Mouse (Mus musculus) embryonic facial prominence, embryonic 11.5 days (tissue): Measurements from ENCODE around the gene Lgals7. TPM values are rescaled to one million over a fixed set of nuclear protein-coding genes. Genes with fewer than 3 reads are reported as not detected.

Source experiments
- ATAC-seq: fragments of 200-750 bp; cut with Nextera tagmentation; replicated peaks from 2 replicates; pipeline ENCODE4 v1.8.0; 2017; ENCODE audit warnings: low read depth; ENCODE audit not compliant: insufficient number of reproducible peaks, low FRiP score, low TSS enrichment
- DNase-seq: peaks from one replicate; pipeline ENCODE4 v3.0.0-alpha.2; 2015; ENCODE audit warnings: low spot score
- H3K27ac ChIP-seq: fragments of 300-500 bp; sonication (generic); replicated peaks from 2 replicates; pipeline ENCODE4 v1.5.1; 2014; ENCODE audit warnings: mild to moderate bottlenecking, low read depth, low read length, control low read depth
- H3K27me3 ChIP-seq: fragments of 300-500 bp; sonication (generic); 2 replicates; pipeline ENCODE4 v1.6.1; 2014; ENCODE audit warnings: mild to moderate bottlenecking, low read length, moderate library complexity, mixed read lengths; ENCODE audit not compliant: control insufficient read depth, insufficient read depth
- H3K36me3 ChIP-seq: fragments of 300-500 bp; sonication (generic); replicated peaks from 2 replicates; pipeline ENCODE4 v1.6.1; 2014; ENCODE audit warnings: low read depth, mild to moderate bottlenecking, low read length, moderate library complexity, mixed read lengths; ENCODE audit not compliant: control insufficient read depth, insufficient read depth
- H3K4me1 ChIP-seq: fragments of 300-500 bp; sonication (generic); 2 replicates; pipeline ENCODE4 v1.6.1; 2014; ENCODE audit warnings: low read length, mixed read lengths; ENCODE audit not compliant: control insufficient read depth, insufficient read depth
- H3K4me2 ChIP-seq: fragments of 300-500 bp; sonication (generic); 2 replicates; pipeline ENCODE4 v1.6.1; 2014; ENCODE audit warnings: low read depth, mild to moderate bottlenecking, control low read depth, low read length, moderate library complexity
- H3K4me3 ChIP-seq: fragments of 300-500 bp; sonication (generic); 2 replicates; pipeline ENCODE4 v1.5.1; 2014; ENCODE audit warnings: low read depth, low read length, control low read depth
- H3K9ac ChIP-seq: fragments of 300-500 bp; sonication (generic); replicated peaks from 2 replicates; pipeline ENCODE4 v1.6.1; 2014; ENCODE audit warnings: mild to moderate bottlenecking, control low read depth, low read length
- H3K9me3 ChIP-seq: fragments of 300-500 bp; sonication (generic); replicated peaks from 2 replicates; pipeline ENCODE4 v1.6.1; 2016; ENCODE audit warnings: mild to moderate bottlenecking, low read length, inconsistent platforms, mixed read lengths; ENCODE audit not compliant: control insufficient read depth
- WGBS: fragments of 180-500 bp; shearing (Covaris S2); extraction: QIAGEN DNeasy Blood & Tissue Kit; methylation state at CpG from one replicate; pipeline ENCODE4 v1.1.7; 2014; 5-methylcytosine and 5-hydroxymethylcytosine counted together
- polyA plus RNA-seq: library from polyadenylated mRNA; unstranded; fragments of >200 nt; fragmentation: Nextera tagmentation; extraction: Ambion mirVana; gene quantifications from 2 replicates; pipeline ENCODE4 v1.2.1, GENCODE M21; 2014

Lgals7 gene
- polyA plus RNA-seq, 1 experiment from 2014 or later = 0.98 TPM

DNA sequence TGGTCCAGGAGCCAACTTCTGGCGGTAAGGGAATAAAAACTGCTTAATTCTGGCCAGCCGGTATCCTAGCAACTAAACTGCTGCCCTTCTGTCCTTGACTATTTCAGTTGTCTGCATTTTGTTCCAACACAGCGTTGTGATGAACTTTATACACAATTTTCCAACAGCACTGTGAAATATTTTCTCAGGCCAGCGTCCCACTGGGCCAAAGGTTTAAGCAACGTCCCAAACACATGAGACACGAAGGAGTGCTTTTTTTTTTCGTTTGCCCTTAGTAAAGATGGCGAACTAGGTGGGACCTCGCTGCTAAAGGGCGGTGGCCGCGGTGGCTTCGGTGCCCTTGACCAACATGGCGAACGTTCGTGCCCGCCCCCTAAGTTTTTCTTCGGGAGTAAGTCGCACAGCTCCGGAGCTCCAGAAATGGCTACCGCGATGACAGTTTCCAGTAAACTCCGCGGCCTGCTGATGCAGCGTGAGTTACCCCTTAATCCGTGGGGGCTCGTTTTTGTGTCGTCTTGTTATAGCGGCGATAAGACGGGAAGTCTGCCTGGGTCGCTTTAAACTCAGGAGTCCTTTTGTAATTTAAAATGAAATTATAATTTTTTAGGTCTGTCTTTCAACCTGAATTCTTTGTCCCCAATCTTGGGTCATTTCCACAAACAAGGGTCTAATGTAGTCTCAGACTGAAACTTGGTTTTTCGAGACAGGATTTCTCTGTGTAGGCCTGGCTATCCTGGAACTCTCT, 38.5 kb upstream of the Lgals7 start, which contains the start of gene Ech1:
Gene Ech1 (plus strand): TSS at position 277 of the 745 bp plus-strand sequence.
- H3K27ac ChIP-seq = peak within 1 kb of the TSS; percentile 52
- DNase-seq (peak; percentile 96), ATAC-seq (peak; percentile 42; the same call in 1 of the 2 replicates)
- H3K36me3 ChIP-seq = peaks cover 17% of the 10 kb centered on the region
- peak within 1 kb of the TSS; percentile 33 for H3K4me3 ChIP-seq
- 2% methylated on average over 33 of the region's 33 CpGs for WGBS
- H3K27me3 ChIP-seq = no peaks in the 10 kb centered on the region
- H3K9ac ChIP-seq = peak within 1 kb of the TSS; percentile 64
- peak within 1 kb of the TSS; percentile 40 for H3K4me2 ChIP-seq
- no peaks in the 10 kb centered on the region for H3K4me1 ChIP-seq
- no peaks in the 10 kb centered on the region for H3K9me3 ChIP-seq

DNA sequence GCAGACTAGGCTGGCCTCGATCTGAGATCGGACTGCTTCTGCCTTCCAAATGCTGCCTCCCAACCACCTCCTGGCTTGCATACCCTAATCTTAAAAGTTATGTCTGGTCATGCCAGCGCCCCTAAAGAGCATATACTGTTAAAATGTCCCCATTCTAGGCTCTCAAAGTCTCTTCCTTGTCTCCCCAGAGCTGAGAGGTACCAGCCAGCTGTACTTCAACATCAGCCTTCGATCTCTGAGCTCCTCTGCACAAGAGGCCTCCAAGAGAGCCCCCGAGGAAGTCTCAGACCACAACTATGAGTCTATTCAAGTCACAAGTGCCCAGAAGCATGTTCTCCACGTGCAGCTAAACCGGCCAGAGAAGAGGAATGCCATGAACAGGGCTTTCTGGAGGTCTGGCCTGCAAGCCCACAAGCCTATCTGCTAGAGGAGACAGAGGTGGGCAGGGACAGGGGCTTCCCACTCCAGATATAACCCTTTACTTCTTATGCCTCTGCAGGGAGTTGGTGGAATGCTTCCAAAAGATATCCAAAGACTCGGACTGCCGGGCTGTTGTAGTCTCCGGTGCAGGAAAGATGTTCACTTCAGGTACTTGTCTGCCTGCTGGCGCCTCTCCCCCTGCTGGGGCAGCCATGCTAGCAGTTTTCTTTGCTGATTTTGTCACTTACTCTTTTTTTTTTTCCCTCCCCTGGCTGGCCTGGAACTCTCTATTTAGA, 37.8 kb upstream of the Lgals7 start:
- DNase-seq = no peak
- H3K36me3 ChIP-seq = peaks cover 16% of the 10 kb centered on the region
- H3K4me1 ChIP-seq = no peaks in the 10 kb centered on the region
- 71% methylated on average over 11 of the region's 11 CpGs for WGBS
- ATAC-seq = no peak
- no peaks in the 10 kb centered on the region for H3K27me3 ChIP-seq
- peak overlapping the region; percentile 33 for H3K4me3 ChIP-seq
- peak overlapping the region; percentile 40 for H3K4me2 ChIP-seq
- H3K27ac ChIP-seq = no peak overlapping the region
- H3K9ac ChIP-seq = peak overlapping the region; percentile 64
- no peaks in the 10 kb centered on the region for H3K9me3 ChIP-seq

DNA sequence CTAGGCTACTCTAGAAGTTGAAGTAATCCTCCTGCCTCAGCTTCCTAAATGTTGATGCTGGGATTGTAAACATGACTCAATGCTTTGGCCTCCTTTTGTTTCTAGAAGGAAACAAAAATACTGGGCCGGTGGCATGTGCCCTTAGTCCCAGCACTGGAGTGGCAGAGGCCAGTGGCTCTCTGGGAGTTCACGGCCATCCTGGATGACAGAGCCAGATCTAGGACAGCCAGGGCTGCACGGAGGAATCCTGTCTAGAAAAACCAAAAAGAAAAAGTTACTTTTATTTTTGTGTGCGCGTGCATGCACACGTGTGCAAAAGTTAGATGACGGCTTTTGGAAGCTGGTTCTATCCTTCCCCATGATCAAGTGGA, 37.3 kb upstream of the Lgals7 start:
- 90% methylated on average over 7 of the region's 7 CpGs for WGBS
- Histone ChIP-seq H3K27me3 (no peaks in the 10 kb centered on the region), H3K4me1 (no peaks in the 10 kb centered on the region), H3K4me2 (no peak overlapping the region), H3K9me3 (no peaks in the 10 kb centered on the region), H3K36me3 (peaks cover 11% of the 10 kb centered on the region), H3K9ac (no peak overlapping the region), H3K4me3 (no peak overlapping the region), H3K27ac (no peak overlapping the region)
- DNase-seq (no peak), ATAC-seq (no peak)

DNA sequence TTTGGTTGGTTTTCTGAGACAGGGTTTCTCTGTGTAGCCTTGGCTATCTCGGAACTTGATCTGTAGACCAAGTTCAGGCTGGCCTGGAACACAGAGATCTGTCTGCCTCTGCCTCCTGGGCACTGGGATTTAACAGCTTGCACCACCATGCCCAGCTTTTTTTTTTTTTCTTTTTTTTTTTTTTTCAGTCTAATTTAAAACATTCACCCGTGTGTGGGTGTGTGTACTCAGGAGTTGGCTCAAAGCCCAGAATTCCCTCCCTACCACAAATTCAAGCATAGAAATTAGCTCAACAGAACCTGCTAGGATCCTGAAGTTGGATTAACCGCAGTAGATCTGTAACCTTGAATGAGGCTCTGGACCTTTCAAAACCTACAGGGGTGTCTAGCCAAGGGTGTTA, 36.3 kb upstream of the Lgals7 start:
- DNase-seq = no peak
- Histone ChIP-seq H3K27ac (no peak overlapping the region), H3K4me3 (no peak overlapping the region), H3K9ac (no peak overlapping the region), H3K9me3 (no peaks in the 10 kb centered on the region), H3K36me3 (peaks cover 3% of the 10 kb centered on the region), H3K4me2 (no peak overlapping the region), H3K27me3 (no peaks in the 10 kb centered on the region), H3K4me1 (no peaks in the 10 kb centered on the region)
- ATAC-seq = no peak
- WGBS = 69% methylated on average over 3 of the region's 3 CpGs

DNA sequence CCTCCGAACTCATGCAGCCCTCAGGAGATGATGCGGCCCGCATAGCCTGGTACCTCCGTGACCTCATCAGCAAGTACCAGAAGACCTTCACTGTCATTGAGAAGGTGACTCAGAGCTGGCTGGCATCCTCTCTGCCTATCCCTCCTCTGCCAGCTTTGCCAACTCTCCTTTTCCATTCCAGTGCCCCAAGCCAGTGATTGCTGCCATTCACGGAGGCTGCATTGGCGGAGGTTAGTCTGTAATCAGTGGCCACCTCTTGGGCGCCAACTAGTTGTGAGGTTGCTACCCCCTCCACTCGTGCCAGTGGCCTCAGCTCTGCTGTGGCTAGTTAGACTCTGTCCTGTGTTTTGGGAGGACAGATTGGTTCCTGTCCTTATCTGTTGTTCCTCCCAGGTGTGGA, 33.8 kb upstream of the Lgals7 start:
- Histone ChIP-seq H3K36me3 (no peaks in the 10 kb centered on the region), H3K4me3 (no peak overlapping the region), H3K27me3 (no peaks in the 10 kb centered on the region), H3K9me3 (no peaks in the 10 kb centered on the region), H3K27ac (no peak overlapping the region), H3K9ac (no peak overlapping the region), H3K4me1 (no peaks in the 10 kb centered on the region), H3K4me2 (no peak overlapping the region)
- no peak for DNase-seq
- 92% methylated on average over 8 of the region's 8 CpGs for WGBS
- no peak for ATAC-seq

DNA sequence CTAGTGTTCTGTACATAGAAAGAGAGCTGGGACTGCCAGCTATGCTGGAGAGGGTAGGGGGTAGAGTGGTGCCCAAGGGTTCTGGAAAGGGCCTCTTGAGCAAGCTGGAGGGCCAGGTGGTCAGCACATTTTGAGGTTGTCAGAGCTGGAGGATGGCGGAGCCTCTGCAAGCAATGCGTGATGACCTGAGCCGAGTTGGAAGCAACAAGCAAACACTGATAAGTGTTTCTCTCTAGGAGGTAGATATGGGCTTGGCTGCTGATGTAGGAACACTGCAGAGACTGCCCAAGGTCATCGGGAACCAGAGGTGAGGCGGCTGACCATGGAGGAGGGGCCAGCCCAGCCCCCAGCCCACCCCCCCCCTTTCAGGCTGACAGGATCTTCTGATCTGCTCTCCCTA, 32.7 kb upstream of the Lgals7 start:
- no peak overlapping the region for H3K27ac ChIP-seq
- 93% methylated on average over 5 of the region's 5 CpGs for WGBS
- no peaks in the 10 kb centered on the region for H3K36me3 ChIP-seq
- DNase-seq = no peak
- H3K4me2 ChIP-seq = no peak overlapping the region
- no peak overlapping the region for H3K9ac ChIP-seq
- H3K4me3 ChIP-seq = no peak overlapping the region
- H3K4me1 ChIP-seq = no peaks in the 10 kb centered on the region
- no peaks in the 10 kb centered on the region for H3K27me3 ChIP-seq
- no peak for ATAC-seq
- no peaks in the 10 kb centered on the region for H3K9me3 ChIP-seq

DNA sequence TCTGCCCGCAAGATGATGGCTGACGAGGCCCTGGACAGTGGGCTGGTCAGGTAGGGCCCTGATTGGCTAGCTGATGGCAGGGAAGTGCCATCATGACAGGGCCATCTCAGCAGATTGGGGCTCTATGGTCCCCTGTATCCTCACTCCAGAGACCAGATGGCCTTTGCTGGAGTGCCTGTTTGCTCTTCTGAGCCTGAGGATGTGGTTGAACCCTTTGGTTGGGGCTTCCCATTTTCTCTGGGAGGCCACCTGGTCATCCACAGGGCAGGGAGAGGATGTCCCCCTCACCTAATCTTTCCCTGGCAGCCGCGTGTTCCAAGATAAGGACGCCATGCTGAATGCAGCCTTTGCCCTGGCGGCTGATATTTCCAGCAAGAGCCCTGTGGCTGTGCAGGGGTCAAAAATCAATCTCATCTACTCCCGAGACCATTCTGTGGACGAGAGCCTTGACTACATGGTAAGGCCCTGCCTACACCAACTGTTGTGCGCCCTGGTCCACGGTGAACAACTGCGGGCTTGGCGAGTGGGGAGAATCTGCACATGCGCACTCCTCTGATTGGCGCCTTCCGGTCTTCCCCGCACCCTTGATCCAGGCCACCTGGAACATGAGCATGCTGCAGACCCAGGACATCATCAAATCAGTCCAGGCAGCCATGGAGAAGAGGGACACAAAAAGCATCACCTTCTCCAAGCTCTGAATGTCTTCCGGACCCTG, 32.1 kb upstream of the Lgals7 start:
- no peak for ATAC-seq

DNA sequence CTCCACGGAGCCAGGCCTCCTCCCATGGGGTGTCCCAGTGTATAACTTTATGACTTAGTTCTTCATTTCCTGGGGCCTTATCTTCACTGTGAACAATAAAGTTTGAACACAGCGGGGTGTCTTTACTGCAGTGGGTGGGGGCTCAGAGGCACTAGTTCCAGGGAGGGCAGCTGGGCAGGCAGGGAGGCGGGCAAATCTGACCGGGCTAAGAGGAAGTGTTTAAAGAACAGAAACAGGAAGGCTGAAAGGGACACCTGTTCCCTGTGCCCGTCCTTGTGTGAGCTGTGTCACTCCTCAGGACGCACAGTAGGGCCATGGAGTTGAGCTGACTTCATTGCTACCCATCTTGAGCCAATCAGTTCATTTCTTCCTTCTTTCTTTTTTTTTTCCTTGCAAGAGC, 31.5 kb upstream of the Lgals7 start:
- ATAC-seq (no peak), DNase-seq (no peak)
- Histone ChIP-seq H3K36me3 (no peaks in the 10 kb centered on the region), H3K9ac (no peak overlapping the region), H3K27me3 (no peaks in the 10 kb centered on the region), H3K9me3 (no peaks in the 10 kb centered on the region), H3K4me1 (no peaks in the 10 kb centered on the region), H3K4me2 (no peak overlapping the region), H3K27ac (no peak overlapping the region), H3K4me3 (no peak overlapping the region)
- whole genome bisulfite sequencing = 66% methylated on average over 6 of the region's 6 CpGs

More for the DNA sequence above, 32.1 kb upstream of the Lgals7 start:
- H3K36me3 ChIP-seq = no peaks in the 10 kb centered on the region
- H3K4me1 ChIP-seq = no peaks in the 10 kb centered on the region
- WGBS = 90% methylated on average over 17 of the region's 17 CpGs
- H3K4me3 ChIP-seq = no peak overlapping the region
- no peaks in the 10 kb centered on the region for H3K27me3 ChIP-seq
- no peak overlapping the region for H3K9ac ChIP-seq
- H3K27ac ChIP-seq = no peak overlapping the region
- no peak overlapping the region for H3K4me2 ChIP-seq
- H3K9me3 ChIP-seq = no peaks in the 10 kb centered on the region
- no peak for DNase-seq
